Comparison of ENCODE assay signal across 8 mouse cellular contexts in genomic region chr13:21260289-21260688, GRCm38 (mm10). TPM values are rescaled to one million over a fixed set of nuclear protein-coding genes. Genes with fewer than 3 reads are reported as not detected.
DNase-seq lines count a peak whose midpoint lies in the region; ATAC-seq and TF ChIP-seq lines count a peak whose summit lies in the region.
"Had no signal": no experiment of that assay in that cellular context is flagged by ENCODE, and none has a peak within 500 bp of the region (broad histone marks: within the 10 kb centered on the region; RNA-seq: fewer than 3 reads in every experiment).

No protein-coding gene starts in this region.

- TF ChIP-seq CTCF in lung, postnatal 0 days (IDR thresholded peaks at IDR 0.05) = no peak
- no peak for TF ChIP-seq CTCF in thymus, adult 2 months (IDR thresholded peaks at IDR 0.05; ENCODE audit: borderline replicate concordance, control insufficient read depth, extremely low read depth, insufficient read depth, low read length, poor library complexity)

- DNase-seq in lung, postnatal 0 days (ENCODE audit: low spot score) = no peak
- DNase-seq in cerebellum, postnatal 14 days = no peak
- DNase-seq in thymus, adult 2 months = no peak

- 16% methylated on average over 5 of the region's 5 CpGs for WGBS in lung, embryonic 15.5 days
- WGBS in lung, postnatal 0 days = 22% methylated on average over 5 of the region's 5 CpGs
- WGBS in forebrain, embryonic 12.5 days = 12% methylated on average over 5 of the region's 5 CpGs
- WGBS in limb, embryonic 12.5 days = 15% methylated on average over 5 of the region's 5 CpGs
- WGBS in stomach, embryonic 15.5 days = 24% methylated on average over 5 of the region's 5 CpGs
- 50% methylated on average over 5 of the region's 5 CpGs for WGBS in thymus, adult 2 months

- TF ChIP-seq POLR2A in thymus, adult 2 months (IDR thresholded peaks at IDR 0.05; ENCODE audit: control insufficient read depth, extremely low read depth, insufficient read depth, low read length, poor library complexity) = no peak

- H3K4me2 ChIP-seq in lung, embryonic 15.5 days = peak overlapping the region; percentile 65
- no peak overlapping the region for H3K4me2 ChIP-seq in lung, postnatal 0 days (replicated peaks; ENCODE audit: low read depth, low read length)
- peak overlapping the region; percentile 61 for H3K4me2 ChIP-seq in forebrain, embryonic 12.5 days
- peak overlapping the region; percentile 62 for H3K4me2 ChIP-seq in limb, embryonic 12.5 days
- peak overlapping the region; percentile 61 for H3K4me2 ChIP-seq in stomach, embryonic 15.5 days

- H3K27ac ChIP-seq in lung, embryonic 15.5 days = no peak overlapping the region
- no peak overlapping the region for H3K27ac ChIP-seq in lung, postnatal 0 days (ENCODE audit: low read length)
- 0 out of 2 replicates have a peak overlapping the region, but pooled peaks have one; percentile 31 for H3K27ac ChIP-seq in forebrain, embryonic 12.5 days
- no peak overlapping the region for H3K27ac ChIP-seq in limb, embryonic 12.5 days
- H3K27ac ChIP-seq in stomach, embryonic 15.5 days = no peak overlapping the region
- H3K27ac ChIP-seq in thymus, adult 2 months (ENCODE audit: control insufficient read depth, insufficient read depth, low read length) = no peak overlapping the region

- peak overlapping the region; percentile 42 for H3K4me3 ChIP-seq in lung, embryonic 15.5 days
- H3K4me3 ChIP-seq in lung, postnatal 0 days (ENCODE audit: low read depth, low read length) = no peak overlapping the region
- peak overlapping the region; percentile 54 for H3K4me3 ChIP-seq in forebrain, embryonic 12.5 days (replicated peaks)
- H3K4me3 ChIP-seq in limb, embryonic 12.5 days (replicated peaks) = peak overlapping the region; percentile 45
- H3K4me3 ChIP-seq in stomach, embryonic 15.5 days (replicated peaks) = peak overlapping the region; percentile 43; the same call in 1 of the 2 replicates
- no peak overlapping the region for H3K4me3 ChIP-seq in thymus, adult 2 months (ENCODE audit: control insufficient read depth, insufficient read depth, low read length)

- H3K9ac ChIP-seq in lung, embryonic 15.5 days = no peak overlapping the region
- H3K9ac ChIP-seq in lung, postnatal 0 days (replicated peaks; ENCODE audit: low read depth) = no peak overlapping the region
- peak overlapping the region; percentile 56; the same call in 1 of the 2 replicates for H3K9ac ChIP-seq in forebrain, embryonic 12.5 days
- H3K9ac ChIP-seq in limb, embryonic 12.5 days (replicated peaks) = no peak overlapping the region
- no peak overlapping the region for H3K9ac ChIP-seq in stomach, embryonic 15.5 days

- H3K4me1 ChIP-seq in lung, embryonic 15.5 days = peaks cover 21% of the 10 kb centered on the region
- peaks cover 6% of the 10 kb centered on the region; the same call in 1 of the 2 replicates for H3K4me1 ChIP-seq in lung, postnatal 0 days (ENCODE audit: insufficient read depth, low read depth, low read length)
- peaks cover 14% of the 10 kb centered on the region for H3K4me1 ChIP-seq in forebrain, embryonic 12.5 days
- H3K4me1 ChIP-seq in limb, embryonic 12.5 days (replicated peaks) = no peaks in the 10 kb centered on the region; the same call in 1 of the 2 replicates
- peaks cover 9% of the 10 kb centered on the region; the same call in 1 of the 2 replicates for H3K4me1 ChIP-seq in stomach, embryonic 15.5 days
- no peaks in the 10 kb centered on the region for H3K4me1 ChIP-seq in thymus, adult 2 months (replicated peaks; ENCODE audit: control insufficient read depth, insufficient read depth, low read length)

- ATAC-seq in lung, embryonic 15.5 days (ENCODE audit: borderline replicate concordance, extremely low read depth, low FRiP score, low TSS enrichment) = no peak
- ATAC-seq in lung, postnatal 0 days = no peak
- peak; percentile 28; the same call in 1 of the 2 replicates for ATAC-seq in forebrain, embryonic 12.5 days (ENCODE audit: low FRiP score)
- ATAC-seq in limb, embryonic 12.5 days (ENCODE audit: insufficient number of reproducible peaks, insufficient read depth, low FRiP score, low TSS enrichment, low read depth) = no peak
- ATAC-seq in stomach, embryonic 15.5 days (ENCODE audit: insufficient read depth, low FRiP score, low read depth) = no peak
- ATAC-seq: activated CD4-positive, CD25-positive, alpha-beta regulatory T cell, adult 4 months had no signal

- H3K27me3 ChIP-seq in lung, embryonic 15.5 days = no peaks in the 10 kb centered on the region; the same call in 1 of the 2 replicates
- H3K27me3 ChIP-seq in lung, postnatal 0 days (replicated peaks; ENCODE audit: insufficient read depth, low read length) = 0 out of 2 replicates have a peak, but pooled peaks cover 7% of the 10 kb centered on the region
- peaks cover 48% of the 10 kb centered on the region for H3K27me3 ChIP-seq in forebrain, embryonic 12.5 days
- peaks cover 45% of the 10 kb centered on the region for H3K27me3 ChIP-seq in limb, embryonic 12.5 days
- H3K27me3 ChIP-seq in stomach, embryonic 15.5 days (replicated peaks) = peaks cover 7% of the 10 kb centered on the region; the same call in 1 of the 2 replicates
- peaks cover 9% of the 10 kb centered on the region; the same call in 1 of the 2 replicates for H3K27me3 ChIP-seq in thymus, adult 2 months (ENCODE audit: control insufficient read depth, insufficient read depth, low read length)

- no peaks in the 10 kb centered on the region for H3K9me3 ChIP-seq in lung, embryonic 15.5 days
- H3K9me3 ChIP-seq in lung, postnatal 0 days (ENCODE audit: low read length) = no peaks in the 10 kb centered on the region
- no peaks in the 10 kb centered on the region for H3K9me3 ChIP-seq in forebrain, embryonic 12.5 days
- no peaks in the 10 kb centered on the region for H3K9me3 ChIP-seq in limb, embryonic 12.5 days
- H3K9me3 ChIP-seq in stomach, embryonic 15.5 days = no peaks in the 10 kb centered on the region

- no peak for TF ChIP-seq EP300 in lung, postnatal 0 days (IDR thresholded peaks at IDR 0.05)

- no peaks in the 10 kb centered on the region for H3K36me3 ChIP-seq in lung, embryonic 15.5 days
- no peaks in the 10 kb centered on the region for H3K36me3 ChIP-seq in lung, postnatal 0 days (ENCODE audit: insufficient read depth, low read length)
- H3K36me3 ChIP-seq in forebrain, embryonic 12.5 days (replicated peaks) = no peaks in the 10 kb centered on the region
- H3K36me3 ChIP-seq in limb, embryonic 12.5 days = no peaks in the 10 kb centered on the region
- H3K36me3 ChIP-seq in stomach, embryonic 15.5 days = no peaks in the 10 kb centered on the region
- H3K36me3 ChIP-seq in thymus, adult 2 months (ENCODE audit: control insufficient read depth, insufficient read depth, low read length) = no peaks in the 10 kb centered on the region

RNA-seq across cellular contexts. Expression of gene Gpx5, which starts 32.2 kb away (rescaled TPM):
- not detected in 2 replicates for polyA plus RNA-seq in lung, embryonic 15.5 days (2015; fragmentation: Nextera tagmentation; extraction: Ambion mirVana)
- not detected in 2 replicates for polyA plus RNA-seq in lung, postnatal 0 days (2015; fragmentation: Nextera tagmentation; extraction: Ambion mirVana)
- polyA plus RNA-seq in forebrain, embryonic 12.5 days (2016; fragmentation: Nextera tagmentation; extraction: Ambion mirVana) = not detected in 2 replicates
- not detected in 2 replicates for polyA plus RNA-seq in limb, embryonic 12.5 days (2016; fragmentation: Nextera tagmentation; extraction: Ambion mirVana)
- not detected in 2 replicates for polyA plus RNA-seq in stomach, embryonic 15.5 days (2015; fragmentation: Nextera tagmentation; extraction: Ambion mirVana)
- not detected in 2 replicates for polyA plus RNA-seq in thymus, adult 2 months (2012; rRNA removed)
- polyA plus RNA-seq: activated CD4-positive, CD25-positive, alpha-beta regulatory T cell, adult 4 months had no signal

RNA-seq across cellular contexts. Expression of gene Gpx6, which starts 51.6 kb away (rescaled TPM):
- polyA plus RNA-seq in lung, embryonic 15.5 days (2015; fragmentation: Nextera tagmentation; extraction: Ambion mirVana) = not detected in 2 replicates
- polyA plus RNA-seq in lung, postnatal 0 days (2015; fragmentation: Nextera tagmentation; extraction: Ambion mirVana) = 0.21 and 0.27 TPM in 2 replicates
- polyA plus RNA-seq in forebrain, embryonic 12.5 days (2016; fragmentation: Nextera tagmentation; extraction: Ambion mirVana) = not detected in 2 replicates
- polyA plus RNA-seq in limb, embryonic 12.5 days (2016; fragmentation: Nextera tagmentation; extraction: Ambion mirVana) = 0.60 and 0.73 TPM in 2 replicates
- polyA plus RNA-seq in stomach, embryonic 15.5 days (2015; fragmentation: Nextera tagmentation; extraction: Ambion mirVana) = not detected in 2 replicates
- 0.36 and 0.38 TPM in 2 replicates for polyA plus RNA-seq in thymus, adult 2 months (2012; rRNA removed)
- polyA plus RNA-seq: activated CD4-positive, CD25-positive, alpha-beta regulatory T cell, adult 4 months had no signal

Comparison
In these comparisons a context has a peak if more than half of its experiments do, and no peak if none do; other contexts are left out.
1. H3K4me3 ChIP-seq: peak in lung, embryonic 15.5 days (single experiment), forebrain, embryonic 12.5 days (single experiment), limb, embryonic 12.5 days (single experiment) and stomach, embryonic 15.5 days (single experiment); none in lung, postnatal 0 days (single experiment) and thymus, adult 2 months (single experiment).